Mouse (Mus musculus) kidney, postnatal 0 days (tissue): ENCODE measurements at regions not wholly inside any gene's neighbourhood (a gene's known extent, or its start where the extent isn't known, plus 50 kb on each side); places are given as distances from the start of the nearest gene placed in this dataset.

ENCODE experiments used
- ATAC-seq: fragments of 200-750 bp; cut with Nextera tagmentation; replicated peaks from 2 replicates; pipeline ENCODE4 v1.8.0; 2017; ENCODE audit warnings: low read depth, moderate number of reproducible peaks, moderate TSS enrichment, moderate library complexity; ENCODE audit not compliant: low FRiP score
- DNase-seq: peaks from one replicate; pipeline ENCODE4 v3.0.0-alpha.2; 2016; ENCODE audit warnings: low spot score
- H3K27ac ChIP-seq: fragments of 300-500 bp; sonication (generic); 2 replicates; pipeline ENCODE4 v1.5.1; 2014; ENCODE audit warnings: mild to moderate bottlenecking
- H3K27me3 ChIP-seq: fragments of 300-500 bp; sonication (generic); 2 replicates; pipeline ENCODE4 v1.6.1; 2014; ENCODE audit warnings: low read length, mixed read lengths; ENCODE audit not compliant: insufficient read depth
- H3K36me3 ChIP-seq: fragments of 300-500 bp; sonication (generic); 2 replicates; pipeline ENCODE4 v1.6.1; 2014; ENCODE audit warnings: low read length, mixed read lengths; ENCODE audit not compliant: insufficient read depth
- H3K4me1 ChIP-seq: fragments of 300-500 bp; sonication (generic); replicated peaks from 2 replicates; pipeline ENCODE4 v1.6.1; 2014; ENCODE audit warnings: antibody characterized with exemption, low read length, mixed read lengths; ENCODE audit not compliant: insufficient read depth
- H3K4me2 ChIP-seq: fragments of 300-500 bp; sonication (generic); 2 replicates; pipeline ENCODE4 v1.6.1; 2014; ENCODE audit warnings: mild to moderate bottlenecking, low read length, moderate library complexity, mixed read lengths
- H3K4me3 ChIP-seq: fragments of 300-500 bp; sonication (generic); replicated peaks from 2 replicates; pipeline ENCODE4 v1.5.1; 2014; ENCODE audit warnings: low read depth, low read length
- H3K9ac ChIP-seq: fragments of 300-500 bp; sonication (generic); 2 replicates; pipeline ENCODE4 v1.6.1; 2014; ENCODE audit warnings: low read depth, low read length
- H3K9me3 ChIP-seq: fragments of 300-500 bp; sonication (generic); replicated peaks from 2 replicates; pipeline ENCODE4 v1.6.1; 2016; ENCODE audit warnings: low read length, inconsistent platforms, mixed read lengths
- CTCF ChIP-seq: IDR thresholded peaks from 2 replicates; pipeline ENCODE4 v1.5.1; 2016; ENCODE audit warnings: antibody characterized with exemption, low read depth, mild to moderate bottlenecking, moderate library complexity
- WGBS: fragments of 180-500 bp; shearing (Covaris S2); extraction: QIAGEN DNeasy Blood & Tissue Kit; methylation state at CpG from one replicate; pipeline ENCODE4 v1.1.7; 2014; 5-methylcytosine and 5-hydroxymethylcytosine counted together

DNA sequence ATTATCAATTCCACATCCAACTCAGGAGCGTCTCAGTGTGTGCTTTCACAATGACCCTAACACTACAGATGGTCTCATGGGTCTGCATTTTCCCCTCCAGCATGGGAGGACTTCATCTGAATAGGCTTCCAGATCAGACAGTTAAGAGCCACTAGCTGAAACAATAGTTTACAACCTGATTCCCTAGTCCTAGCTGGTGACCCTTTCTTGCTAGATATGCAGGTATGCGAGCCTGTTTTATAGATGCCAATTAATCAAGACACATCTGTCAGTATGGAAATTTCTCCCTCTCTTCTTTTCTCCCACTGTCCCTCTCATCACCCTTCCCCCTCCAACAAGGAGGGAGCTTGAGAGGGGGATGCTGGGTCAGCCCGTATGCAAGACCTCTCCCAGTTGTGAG lies 71.2 kb upstream of the Zic3 start:
- DNase-seq (no peak), ATAC-seq (no peak)
- 42% methylated on average over 3 of the region's 3 CpGs for WGBS
- no peak overlapping the region for H3K27ac ChIP-seq
- no peak overlapping the region for H3K4me3 ChIP-seq
- no peaks in the 10 kb centered on the region for H3K36me3 ChIP-seq
- no peak for TF ChIP-seq CTCF
- H3K9me3 ChIP-seq: no peaks in the 10 kb centered on the region
- H3K4me2 ChIP-seq: no peak overlapping the region
- H3K27me3 ChIP-seq: no peaks in the 10 kb centered on the region
- H3K9ac ChIP-seq: no peak overlapping the region
- H3K4me1 ChIP-seq: no peaks in the 10 kb centered on the region

DNA sequence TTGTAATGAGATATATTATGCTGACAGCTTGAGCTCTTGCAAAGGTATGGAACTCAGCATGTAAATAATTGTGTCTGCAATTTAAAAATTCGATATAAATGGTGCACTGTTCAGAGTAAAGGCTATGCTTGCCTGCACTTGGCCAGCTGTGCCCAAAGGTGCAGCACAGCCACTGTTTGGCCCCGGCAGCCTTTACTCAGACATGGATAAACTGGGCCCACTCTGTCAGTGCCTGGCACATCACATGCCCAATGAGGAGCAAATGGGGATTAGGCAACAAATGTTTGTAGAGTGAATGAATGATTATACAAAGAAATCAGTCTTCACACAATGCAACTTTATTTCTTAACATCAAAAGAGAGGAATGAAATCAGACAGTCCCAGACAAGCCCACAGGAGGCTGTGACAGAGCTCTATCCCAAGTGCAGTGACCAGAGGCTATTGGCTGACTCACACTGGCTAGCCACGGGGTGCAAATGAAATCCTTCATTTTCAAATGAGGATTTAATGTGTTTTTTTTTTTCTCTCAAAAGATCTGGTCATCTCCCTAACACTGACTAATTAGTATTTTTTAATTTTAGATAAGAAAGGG lies 67.8 kb upstream of the Zic3 start:
- Histone ChIP-seq H3K9me3 (no peaks in the 10 kb centered on the region), H3K27me3 (no peaks in the 10 kb centered on the region), H3K9ac (no peak overlapping the region), H3K4me3 (no peak overlapping the region), H3K36me3 (no peaks in the 10 kb centered on the region), H3K4me1 (no peaks in the 10 kb centered on the region), H3K4me2 (no peak overlapping the region), H3K27ac (no peak overlapping the region)
- TF ChIP-seq CTCF: no peak
- 39% methylated on average over 3 of the region's 3 CpGs for WGBS
- ATAC-seq (no peak), DNase-seq (no peak)
